Mouse (Mus musculus): ENCODE measurements around the gene Cacng4. TPM values are rescaled to one million over a fixed set of nuclear protein-coding genes. Genes with fewer than 3 reads are reported as not detected.

Gene Cacng4
- polyA plus RNA-seq, 1 experiment from 2014 or later, result 5.8 TPM

DNA sequence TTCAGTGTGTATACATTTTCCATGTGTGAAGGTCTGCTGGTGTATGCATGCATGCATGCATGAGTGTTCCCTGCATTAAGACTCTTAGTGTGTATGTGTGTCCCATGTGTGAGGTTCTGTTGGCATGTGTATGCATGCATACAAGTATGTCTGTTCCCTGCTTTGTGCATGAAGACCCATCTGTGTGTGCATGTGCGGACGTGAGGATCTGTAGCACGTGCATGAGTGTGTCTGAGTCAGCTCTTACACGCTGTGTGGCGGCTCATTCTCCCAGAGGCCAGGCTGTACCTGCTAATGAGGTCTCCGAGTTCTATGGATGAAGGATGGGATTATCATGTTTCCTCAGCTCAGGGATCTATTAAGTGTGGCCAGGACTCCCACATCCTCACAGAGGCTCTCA is 89.3 kb downstream of the Cacng4 start:
- Histone ChIP-seq H3K4me2 (replicated peaks) (no peak overlapping the region), H3K4me1 (replicated peaks) (peaks cover 5% of the 10 kb centered on the region; the same call in 1 of the 2 replicates), H3K9me3 (no peaks in the 10 kb centered on the region), H3K36me3 (no peaks in the 10 kb centered on the region), H3K9ac (no peak overlapping the region), H3K4me3 (replicated peaks) (no peak overlapping the region), H3K27me3 (replicated peaks) (no peaks in the 10 kb centered on the region), H3K27ac (no peak overlapping the region)
- WGBS, result 80% methylated on average over 6 of the region's 6 CpGs
- no peak for ATAC-seq

DNA sequence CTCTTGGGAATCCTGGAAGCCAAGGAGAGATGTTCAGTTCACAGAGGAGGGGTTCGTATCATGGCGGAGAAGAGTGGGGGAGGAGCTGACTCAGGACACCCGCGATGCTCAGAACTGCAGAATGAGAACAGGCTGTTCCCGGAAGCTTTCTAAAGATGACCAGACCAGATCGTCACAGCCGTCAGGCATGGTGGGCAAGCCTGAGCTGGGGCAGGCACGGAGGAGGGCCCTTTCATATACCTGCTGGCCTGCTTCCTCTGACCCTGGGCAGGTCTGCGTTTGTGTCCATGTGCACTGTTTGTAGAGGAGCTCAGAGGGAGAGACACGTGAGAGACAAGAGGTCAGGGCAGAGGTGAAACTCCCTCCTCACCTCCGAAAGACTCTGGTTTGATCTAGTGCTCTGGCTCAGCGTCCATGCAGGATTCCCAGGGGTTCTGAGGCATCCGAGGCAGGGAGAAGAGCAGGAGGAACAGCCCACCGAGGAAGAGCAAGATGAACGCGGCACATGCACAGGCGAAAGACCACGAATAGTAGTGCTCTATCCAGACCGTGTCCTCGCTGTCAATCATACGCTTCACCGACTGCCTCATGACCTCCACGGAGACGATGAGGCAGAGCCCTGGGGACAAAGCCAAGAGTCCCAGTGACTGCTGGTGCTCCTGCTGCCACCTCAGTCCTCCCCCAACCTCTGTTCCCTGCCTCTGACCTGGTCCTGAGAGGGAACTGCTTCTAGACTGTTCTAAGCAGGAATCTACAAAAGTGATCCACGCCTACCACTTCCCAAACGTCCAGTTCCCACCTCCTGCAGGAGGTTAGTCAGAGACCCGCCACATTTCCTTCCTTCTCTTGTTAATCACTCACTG is 90.9 kb downstream of the Cacng4 start:
- H3K4me1 ChIP-seq (replicated peaks), result peaks cover 5% of the 10 kb centered on the region; the same call in 1 of the 2 replicates
- H3K4me3 ChIP-seq (replicated peaks), result no peak overlapping the region
- WGBS, result 46% methylated on average over 27 of the region's 27 CpGs
- no peaks in the 10 kb centered on the region for H3K27me3 ChIP-seq (replicated peaks)
- no peak overlapping the region for H3K9ac ChIP-seq
- H3K36me3 ChIP-seq, result no peaks in the 10 kb centered on the region
- no peaks in the 10 kb centered on the region for H3K9me3 ChIP-seq
- ATAC-seq, result no peak
- no peak overlapping the region for H3K27ac ChIP-seq
- 0 out of 2 replicates have a peak overlapping the region, but pooled peaks have one; percentile 14 for H3K4me2 ChIP-seq (replicated peaks)

DNA sequence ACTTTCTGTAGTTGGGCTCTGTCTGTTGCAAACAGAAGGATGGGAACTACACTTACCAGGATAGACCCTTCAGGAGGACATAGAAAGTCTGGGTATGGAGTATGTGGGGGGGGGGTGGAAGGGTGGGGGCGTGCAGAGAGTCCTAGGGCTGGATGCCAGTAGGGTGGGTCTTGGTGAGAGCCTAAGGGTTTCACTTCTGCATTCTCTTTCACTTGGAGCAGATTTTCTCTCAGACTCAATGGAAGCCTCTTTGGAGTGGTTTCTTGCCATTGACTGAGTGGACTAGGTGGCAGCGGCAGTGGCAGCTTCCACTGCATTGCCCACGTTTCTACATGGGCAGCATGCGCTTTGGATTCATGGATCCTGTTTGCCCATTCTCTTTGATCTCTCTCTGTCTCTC is 94.4 kb downstream of the Cacng4 start:
- Histone ChIP-seq H3K27ac (no peak overlapping the region), H3K4me2 (replicated peaks) (no peak overlapping the region), H3K9ac (no peak overlapping the region), H3K4me3 (replicated peaks) (no peak overlapping the region), H3K4me1 (replicated peaks) (peaks cover 5% of the 10 kb centered on the region; the same call in 1 of the 2 replicates), H3K27me3 (replicated peaks) (no peaks in the 10 kb centered on the region), H3K9me3 (no peaks in the 10 kb centered on the region), H3K36me3 (no peaks in the 10 kb centered on the region)
- 87% methylated on average over 4 of the region's 4 CpGs for WGBS
- ATAC-seq, result no peak

DNA sequence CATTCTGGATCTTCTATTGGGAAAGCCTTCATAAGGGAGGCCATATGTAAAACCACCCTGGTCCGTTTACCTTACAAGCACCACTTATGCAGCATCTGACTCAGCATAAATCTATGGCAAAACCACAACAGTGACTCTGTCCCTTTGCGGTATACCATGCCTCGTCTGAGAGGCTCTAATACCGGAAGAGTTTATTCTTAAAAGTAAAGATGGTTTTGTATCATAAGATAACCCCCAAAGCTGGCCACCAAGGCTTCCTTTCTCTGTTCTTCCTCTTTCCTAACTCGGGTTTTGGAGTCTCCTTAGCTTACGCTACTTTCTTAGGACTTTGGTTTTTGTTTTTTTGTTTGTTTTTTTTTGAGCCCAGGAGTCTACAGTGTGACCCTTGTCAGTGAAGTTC is 101.0 kb downstream of the Cacng4 start:
- H3K9ac ChIP-seq, result no peak overlapping the region
- H3K27ac ChIP-seq, result no peak overlapping the region
- no peak for ATAC-seq
- no peaks in the 10 kb centered on the region for H3K36me3 ChIP-seq
- H3K27me3 ChIP-seq (replicated peaks), result no peaks in the 10 kb centered on the region
- H3K4me2 ChIP-seq (replicated peaks), result no peak overlapping the region
- no peaks in the 10 kb centered on the region for H3K4me1 ChIP-seq (replicated peaks)
- no peak overlapping the region for H3K4me3 ChIP-seq (replicated peaks)
- WGBS, result 81% methylated on average over 6 of the region's 6 CpGs
- no peaks in the 10 kb centered on the region for H3K9me3 ChIP-seq

DNA sequence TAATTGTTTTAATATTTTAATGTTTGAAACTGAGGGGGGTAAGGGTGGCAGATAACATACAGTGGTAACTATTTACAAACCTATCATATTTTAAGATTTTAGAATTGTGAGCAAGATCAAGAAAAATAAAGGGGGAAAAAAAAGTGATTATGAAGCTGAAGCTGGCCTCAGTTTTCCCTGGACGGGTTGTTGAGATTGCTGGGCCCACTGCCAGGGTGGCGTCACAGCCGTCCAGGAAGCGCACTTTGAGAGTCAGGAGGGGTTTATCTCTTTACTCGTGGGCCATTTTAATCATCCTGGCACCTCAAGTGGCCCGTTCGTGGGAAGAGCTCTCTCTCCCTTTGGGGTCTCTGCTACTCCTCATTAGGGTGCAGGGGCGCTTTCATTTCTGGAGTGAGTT is 102.8 kb downstream of the Cacng4 start:
- ATAC-seq, result no peak
- H3K9ac ChIP-seq, result no peak overlapping the region

DNA sequence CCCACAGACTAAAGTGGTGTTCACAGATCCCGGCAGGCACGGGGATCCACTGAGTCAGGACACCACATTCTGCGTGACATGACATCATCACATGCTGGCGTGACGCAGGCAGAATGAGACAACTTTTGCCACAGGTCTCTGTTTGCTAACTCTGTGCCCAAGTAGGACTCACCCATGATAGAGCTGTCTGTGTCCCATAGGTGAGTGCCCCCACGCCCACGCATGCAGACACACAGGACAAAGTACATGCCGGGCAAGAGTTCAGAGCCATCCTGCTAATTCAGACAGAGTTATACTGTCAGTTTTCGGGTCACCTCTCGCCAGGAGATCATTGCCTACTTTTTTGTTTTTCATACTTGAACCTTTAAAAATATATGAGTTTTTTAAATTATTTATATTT is 105.9 kb downstream of the Cacng4 start:
- no peaks in the 10 kb centered on the region for H3K9me3 ChIP-seq
- H3K4me2 ChIP-seq (replicated peaks), result no peak overlapping the region
- H3K27me3 ChIP-seq (replicated peaks), result no peaks in the 10 kb centered on the region
- WGBS, result 92% methylated on average over 10 of the region's 10 CpGs
- H3K4me3 ChIP-seq (replicated peaks), result no peak overlapping the region
- ATAC-seq, result no peak
- H3K9ac ChIP-seq, result no peak overlapping the region
- H3K27ac ChIP-seq, result no peak overlapping the region
- no peaks in the 10 kb centered on the region for H3K4me1 ChIP-seq (replicated peaks)
- peaks cover 10% of the 10 kb centered on the region for H3K36me3 ChIP-seq

More for the DNA sequence above, 102.8 kb downstream of the Cacng4 start:
- Histone ChIP-seq H3K27me3 (replicated peaks) (no peaks in the 10 kb centered on the region), H3K36me3 (peaks cover under 1% of the 10 kb centered on the region), H3K4me1 (replicated peaks) (no peaks in the 10 kb centered on the region), H3K9me3 (no peaks in the 10 kb centered on the region), H3K27ac (no peak overlapping the region), H3K4me3 (replicated peaks) (no peak overlapping the region), H3K4me2 (replicated peaks) (no peak overlapping the region)
- 61% methylated on average over 8 of the region's 8 CpGs for WGBS

DNA sequence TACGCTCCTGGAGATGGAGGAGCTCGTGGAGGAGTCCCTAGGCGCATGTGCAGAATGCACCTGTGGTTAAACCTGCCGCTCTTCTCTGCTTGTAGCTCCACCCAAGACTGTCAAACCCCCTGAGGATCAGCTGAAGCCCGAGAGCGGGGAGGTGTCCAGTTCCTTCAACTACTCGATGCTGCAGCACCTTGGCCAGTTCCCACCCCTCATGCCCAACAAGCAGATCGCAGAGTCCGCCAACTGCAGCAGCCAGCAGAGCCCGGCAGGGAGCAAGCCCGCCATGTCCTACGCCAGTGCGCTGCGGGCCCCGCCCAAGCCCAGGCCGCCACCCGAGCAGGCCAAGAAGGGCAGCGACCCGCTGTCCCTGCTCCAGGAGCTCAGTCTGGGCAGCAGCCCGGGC is 108.1 kb downstream of the Cacng4 start:
- peaks cover 10% of the 10 kb centered on the region for H3K36me3 ChIP-seq
- no peak overlapping the region for H3K4me3 ChIP-seq (replicated peaks)
- no peaks in the 10 kb centered on the region for H3K4me1 ChIP-seq (replicated peaks)
- H3K27me3 ChIP-seq (replicated peaks), result no peaks in the 10 kb centered on the region
- H3K27ac ChIP-seq, result no peak overlapping the region
- 87% methylated on average over 20 of the region's 20 CpGs for WGBS
- no peak overlapping the region for H3K9ac ChIP-seq
- no peak overlapping the region for H3K4me2 ChIP-seq (replicated peaks)
- no peaks in the 10 kb centered on the region for H3K9me3 ChIP-seq
- 0 out of 2 replicates have a peak, but pooled peaks have one; percentile 20 for ATAC-seq

DNA sequence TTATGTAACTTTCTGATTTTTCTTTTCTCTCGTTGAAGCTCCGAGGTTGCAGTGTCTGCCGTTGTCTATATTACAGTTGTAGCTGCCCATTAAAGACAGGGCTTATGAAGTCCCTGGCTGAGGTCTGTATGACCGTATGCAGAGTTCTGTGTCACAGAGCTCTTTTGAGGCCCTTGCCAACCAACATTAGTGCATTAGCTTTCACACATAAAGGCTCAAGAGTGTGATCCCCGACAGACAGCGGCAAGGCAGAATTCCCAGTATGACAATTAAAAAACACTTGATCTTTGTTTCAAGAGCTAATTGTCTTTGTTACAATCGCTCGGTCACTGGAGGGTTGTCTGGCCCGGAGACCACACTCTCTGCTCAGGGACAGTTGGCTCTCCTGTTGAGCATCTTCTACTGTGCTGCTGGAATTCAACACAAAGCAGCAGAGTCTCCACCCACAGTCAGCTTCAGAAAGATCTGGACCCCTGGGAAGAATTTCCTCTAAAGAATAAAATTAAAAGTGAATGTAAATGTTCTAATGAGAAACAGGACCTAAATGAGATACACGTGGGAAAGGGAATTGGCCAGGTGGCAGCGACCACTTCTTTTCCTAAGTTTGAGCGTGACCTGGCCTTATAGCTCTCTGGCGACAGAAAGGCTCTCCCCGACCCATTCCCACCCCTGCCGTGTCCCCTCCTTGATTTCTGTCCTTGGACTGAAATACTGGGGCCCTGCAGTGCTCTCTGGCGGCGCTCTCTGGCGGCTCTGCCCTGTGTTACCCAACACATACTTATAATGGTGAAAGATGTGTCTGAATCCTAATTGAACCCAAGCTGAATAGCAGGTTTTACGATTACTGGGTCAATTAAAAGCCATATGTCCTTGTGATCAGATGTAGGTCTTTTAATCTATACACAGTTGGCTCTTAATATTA is 110.6 kb downstream of the Cacng4 start:
- Histone ChIP-seq H3K4me1 (replicated peaks) (no peaks in the 10 kb centered on the region), H3K9me3 (no peaks in the 10 kb centered on the region), H3K27ac (no peak overlapping the region), H3K4me3 (replicated peaks) (no peak overlapping the region), H3K36me3 (peaks cover 10% of the 10 kb centered on the region), H3K27me3 (replicated peaks) (no peaks in the 10 kb centered on the region), H3K4me2 (replicated peaks) (no peak overlapping the region), H3K9ac (no peak overlapping the region)
- no peak for ATAC-seq
- 82% methylated on average over 19 of the region's 19 CpGs for WGBS

DNA sequence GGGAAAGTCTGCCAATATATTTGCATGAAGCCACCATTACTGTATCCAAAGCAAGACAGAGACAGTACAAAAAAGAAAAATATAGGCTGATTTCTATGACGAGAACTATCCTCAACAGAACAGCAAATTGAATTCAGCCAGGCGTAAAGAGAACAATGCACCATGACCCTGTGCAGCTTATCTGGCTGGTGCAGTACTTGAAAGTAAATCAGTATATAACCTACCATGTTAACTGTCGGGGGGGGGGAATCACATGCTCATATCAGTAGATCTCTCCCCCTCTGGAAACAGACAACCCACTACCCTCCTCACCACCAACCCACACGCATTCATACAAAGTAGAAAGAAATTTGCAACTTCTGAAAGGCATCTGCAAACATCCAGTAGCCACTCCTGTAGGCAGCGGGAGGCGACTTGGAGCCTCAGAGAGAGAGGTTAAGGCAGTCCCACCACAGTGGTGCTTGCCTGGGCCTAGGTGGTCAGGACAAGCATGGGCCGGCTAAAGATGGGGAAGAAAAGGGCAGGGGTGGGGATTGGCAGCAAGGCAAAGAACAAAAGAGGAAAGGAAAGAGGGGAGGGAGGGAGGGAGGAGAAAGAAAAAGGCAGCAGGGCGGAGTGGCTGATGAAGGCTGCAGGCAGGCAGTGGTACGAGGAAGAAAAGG is 111.5 kb downstream of the Cacng4 start:
- ATAC-seq, result no peak
- no peak overlapping the region for H3K4me3 ChIP-seq (replicated peaks)
- no peak overlapping the region for H3K9ac ChIP-seq
- H3K9me3 ChIP-seq, result no peaks in the 10 kb centered on the region
- H3K4me2 ChIP-seq (replicated peaks), result no peak overlapping the region
- H3K27ac ChIP-seq, result no peak overlapping the region
- no peaks in the 10 kb centered on the region for H3K4me1 ChIP-seq (replicated peaks)
- H3K27me3 ChIP-seq (replicated peaks), result no peaks in the 10 kb centered on the region
- 90% methylated on average over 9 of the region's 9 CpGs for WGBS
- H3K36me3 ChIP-seq, result peaks cover 10% of the 10 kb centered on the region

Other genes starting within 250 kb of the Cacng4 start
- gene Helz, start 246.6 kb downstream of the Cacng4 start, polyA plus RNA-seq (2015; fragmentation: Nextera tagmentation; extraction: Ambion mirVana), result 16.0 and 17.0 TPM in 2 replicates
- 0.19 TPM in 1 of 2 replicates, not detected in the other for gene Cacng1, start 78.0 kb downstream of the Cacng4 start, polyA plus RNA-seq (2015; fragmentation: Nextera tagmentation; extraction: Ambion mirVana)
- gene Cacng5, start 120.5 kb upstream of the Cacng4 start, polyA plus RNA-seq (2015; fragmentation: Nextera tagmentation; extraction: Ambion mirVana), result 0.63 and 0.76 TPM in 2 replicates